Mouse (Mus musculus) midbrain, embryonic 12.5 days (tissue): Measurements from ENCODE around the gene Mon2. TPM values are rescaled to one million over a fixed set of nuclear protein-coding genes. Genes with fewer than 3 reads are reported as not detected.
"Not testable (repeated sequence)": the region's sequence is repeated elsewhere in the genome, so short reads cannot be mapped to it uniquely, and the experiment has no call there.

ENCODE experiments used
- ATAC-seq: fragments of 200-750 bp; cut with Nextera tagmentation; 2 replicates; pipeline ENCODE4 v1.8.0; 2017; ENCODE audit warnings: low read depth, moderate TSS enrichment, moderate library complexity; ENCODE audit not compliant: low FRiP score
- H3K27ac ChIP-seq: fragments of 300-500 bp; sonication (generic); replicated peaks from 2 replicates; pipeline ENCODE4 v1.5.1; 2016; ENCODE audit warnings: mild to moderate bottlenecking
- H3K27me3 ChIP-seq: fragments of 300-500 bp; sonication (generic); 2 replicates; pipeline ENCODE4 v1.6.1; 2016; ENCODE audit warnings: mild to moderate bottlenecking
- H3K36me3 ChIP-seq: fragments of 300-500 bp; sonication (generic); 2 replicates; pipeline ENCODE4 v1.6.1; 2016
- H3K4me1 ChIP-seq: fragments of 300-500 bp; sonication (generic); 2 replicates; pipeline ENCODE4 v1.6.1; 2016
- H3K4me2 ChIP-seq: fragments of 300-500 bp; sonication (generic); replicated peaks from 2 replicates; pipeline ENCODE4 v1.6.1; 2016; ENCODE audit warnings: mild to moderate bottlenecking, moderate library complexity
- H3K4me3 ChIP-seq: fragments of 300-500 bp; sonication (generic); 2 replicates; pipeline ENCODE4 v1.5.1; 2016; ENCODE audit warnings: mild to moderate bottlenecking
- H3K9ac ChIP-seq: fragments of 300-500 bp; sonication (generic); replicated peaks from 2 replicates; pipeline ENCODE4 v1.6.1; 2016; ENCODE audit warnings: mild to moderate bottlenecking, moderate library complexity
- H3K9me3 ChIP-seq: fragments of 300-500 bp; sonication (generic); 2 replicates; pipeline ENCODE4 v1.6.1; 2016; ENCODE audit warnings: mild to moderate bottlenecking
- WGBS: fragments of 180-500 bp; shearing (Covaris S2); methylation state at CpG from one replicate; pipeline ENCODE4 v1.1.7; 2016; 5-methylcytosine and 5-hydroxymethylcytosine counted together
- polyA plus RNA-seq: library from polyadenylated mRNA; unstranded; fragments of >200 nt; fragmentation: Nextera tagmentation; extraction: Ambion mirVana; gene quantifications from 2 replicates; pipeline ENCODE4 v1.2.1, GENCODE M21; 2016

Gene Mon2
- polyA plus RNA-seq, 1 experiment from 2014 or later, result 42.1 TPM

DNA sequence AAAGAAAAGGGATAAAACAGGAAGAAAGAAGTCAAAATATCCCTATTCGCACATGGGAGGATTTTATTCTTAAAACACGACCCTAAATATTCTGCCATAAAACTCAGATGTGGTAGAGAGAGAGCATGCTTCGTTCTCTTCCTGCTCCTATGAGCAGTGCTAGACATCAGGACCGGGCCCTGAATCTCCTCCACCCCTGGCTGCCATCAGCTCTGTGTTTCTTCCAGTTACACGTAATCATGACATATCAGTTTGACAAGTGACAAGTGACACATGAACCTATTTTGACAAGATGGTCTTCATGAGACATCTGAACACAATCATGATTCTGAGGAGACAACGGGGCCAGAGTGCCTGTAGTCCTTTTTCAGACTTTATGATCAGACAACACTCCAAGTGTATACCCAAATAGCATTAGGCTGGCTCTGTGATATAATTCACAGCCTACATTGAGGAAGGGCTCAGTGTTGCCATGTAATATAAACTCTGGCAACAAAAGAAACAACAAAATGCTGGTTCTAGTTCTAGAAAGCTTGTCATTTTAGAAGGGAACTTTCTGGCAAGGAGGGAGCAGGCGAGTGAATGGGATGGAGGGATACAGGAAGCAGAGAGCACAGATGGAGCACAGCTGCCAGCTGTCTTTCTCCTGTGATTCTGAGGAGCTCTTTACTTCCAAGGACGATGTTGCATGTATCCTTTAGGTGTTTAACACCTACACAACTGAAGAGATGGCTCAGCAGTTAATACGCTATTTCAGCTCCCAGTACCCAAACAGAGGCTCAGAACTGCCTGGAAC lies 20.9 kb downstream of the Mon2 start:
- Histone ChIP-seq H3K4me3 (no peak overlapping the region), H3K27ac (no peak overlapping the region), H3K9me3 (no peaks in the 10 kb centered on the region), H3K4me2 (no peak overlapping the region), H3K4me1 (no peaks in the 10 kb centered on the region), H3K36me3 (peaks cover 6% of the 10 kb centered on the region), H3K27me3 (no peaks in the 10 kb centered on the region), H3K9ac (no peak overlapping the region)
- no peak for ATAC-seq
- WGBS, result 90% methylated on average over 9 of the region's 9 CpGs

- WGBS, result 87% methylated on average over 4 of the region's 4 CpGs
- no peak for ATAC-seq
- H3K9ac ChIP-seq, result no peak overlapping the region
Observed at GRCm38 (mm10) chr10:123053557-123053956, 22.7 kb downstream of the Mon2 start.

DNA sequence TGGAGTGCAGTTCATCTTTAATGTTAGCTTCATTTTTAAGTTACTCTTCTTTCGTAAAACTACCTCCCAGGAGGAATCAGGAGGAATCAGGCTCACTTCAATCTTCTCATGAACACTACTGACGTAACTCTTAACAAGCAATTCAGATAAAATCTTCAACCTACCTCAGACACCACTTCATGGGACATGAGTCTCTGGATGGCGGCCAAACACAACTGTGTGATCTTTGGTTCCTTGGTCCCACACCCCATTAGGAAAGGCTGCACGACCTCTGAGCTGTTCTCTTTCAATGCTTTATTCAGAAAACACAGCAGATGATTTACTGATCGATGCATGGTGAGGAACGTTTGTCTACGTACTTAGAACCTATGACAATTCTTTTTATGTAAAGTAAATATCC lies 24.3 kb downstream of the Mon2 start:
- no peak for ATAC-seq
- Histone ChIP-seq H3K27me3 (no peaks in the 10 kb centered on the region), H3K27ac (no peak overlapping the region), H3K9me3 (no peaks in the 10 kb centered on the region), H3K4me2 (no peak overlapping the region), H3K4me3 (no peak overlapping the region), H3K4me1 (no peaks in the 10 kb centered on the region), H3K36me3 (peaks cover 18% of the 10 kb centered on the region), H3K9ac (no peak overlapping the region)
- WGBS, result 90% methylated on average over 7 of the region's 7 CpGs

More at GRCm38 (mm10) chr10:123053557-123053956, 22.7 kb downstream of the Mon2 start:
- Histone ChIP-seq H3K36me3 (peaks cover 13% of the 10 kb centered on the region), H3K4me2 (no peak overlapping the region), H3K27ac (no peak overlapping the region), H3K9me3 (no peaks in the 10 kb centered on the region), H3K27me3 (no peaks in the 10 kb centered on the region), H3K4me1 (no peaks in the 10 kb centered on the region), H3K4me3 (no peak overlapping the region)

GRCm38 (mm10) chr10:123048730-123049129 lies 27.6 kb downstream of the Mon2 start:
- H3K4me2 ChIP-seq, result no peak overlapping the region
- no peak for ATAC-seq
- no peaks in the 10 kb centered on the region for H3K27me3 ChIP-seq
- peaks cover 29% of the 10 kb centered on the region for H3K36me3 ChIP-seq
- no peak overlapping the region for H3K4me3 ChIP-seq
- WGBS, result 94% methylated on average over 1 of the region's 1 CpGs
- no peak overlapping the region for H3K9ac ChIP-seq
- no peaks in the 10 kb centered on the region for H3K9me3 ChIP-seq
- H3K4me1 ChIP-seq, result no peaks in the 10 kb centered on the region
- no peak overlapping the region for H3K27ac ChIP-seq

GRCm38 (mm10) chr10:123039936-123040335 lies 36.4 kb downstream of the Mon2 start:
- no peak overlapping the region for H3K27ac ChIP-seq
- no peaks in the 10 kb centered on the region for H3K4me1 ChIP-seq
- H3K27me3 ChIP-seq, result no peaks in the 10 kb centered on the region
- WGBS, result 65% methylated on average over 2 of the region's 2 CpGs
- no peaks in the 10 kb centered on the region for H3K9me3 ChIP-seq
- H3K4me3 ChIP-seq, result no peak overlapping the region
- no peak overlapping the region for H3K9ac ChIP-seq
- ATAC-seq, result no peak
- peaks cover 52% of the 10 kb centered on the region for H3K36me3 ChIP-seq
- no peak overlapping the region for H3K4me2 ChIP-seq

DNA sequence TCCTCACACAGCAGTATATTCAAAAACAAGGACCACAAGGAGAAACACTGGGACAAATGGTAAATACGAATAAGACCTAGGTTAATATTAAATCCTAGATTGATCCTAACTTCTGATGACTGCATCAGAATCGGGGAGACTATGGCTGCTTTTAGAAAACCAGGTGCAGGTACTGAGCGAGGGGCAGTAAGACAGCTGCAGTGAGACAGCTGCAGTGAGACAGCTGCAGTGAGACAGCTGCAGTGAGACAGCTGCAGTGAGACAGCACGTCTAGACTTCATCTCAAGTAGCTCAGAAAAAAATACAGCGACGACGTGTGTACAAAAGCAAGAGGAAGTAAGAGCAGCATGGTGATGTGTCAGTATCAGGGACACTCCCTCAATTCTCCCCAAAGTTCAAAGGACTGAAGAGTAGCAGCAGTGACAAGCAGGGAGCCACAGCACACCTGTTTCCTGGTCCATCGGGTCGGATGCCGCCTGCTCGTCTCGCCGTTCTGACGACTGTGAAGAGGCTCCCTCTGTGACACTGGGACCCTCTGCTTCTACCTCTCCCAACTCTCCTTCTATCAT lies 44.1 kb downstream of the Mon2 start:
- H3K27me3 ChIP-seq, result no peaks in the 10 kb centered on the region
- no peak for ATAC-seq
- no peak overlapping the region for H3K4me3 ChIP-seq
- no peaks in the 10 kb centered on the region for H3K9me3 ChIP-seq
- H3K36me3 ChIP-seq, result peaks cover 74% of the 10 kb centered on the region
- WGBS, result 91% methylated on average over 14 of the region's 14 CpGs
- no peak overlapping the region for H3K9ac ChIP-seq
- no peak overlapping the region for H3K27ac ChIP-seq
- no peaks in the 10 kb centered on the region for H3K4me1 ChIP-seq
- no peak overlapping the region for H3K4me2 ChIP-seq

- peaks cover 76% of the 10 kb centered on the region for H3K36me3 ChIP-seq
- H3K4me2 ChIP-seq, result no peak overlapping the region
- no peak overlapping the region for H3K27ac ChIP-seq
- H3K9me3 ChIP-seq, result no peaks in the 10 kb centered on the region
- H3K27me3 ChIP-seq, result no peaks in the 10 kb centered on the region
- ATAC-seq, result no peak
- no peak overlapping the region for H3K9ac ChIP-seq
- no peak overlapping the region for H3K4me3 ChIP-seq
- no peaks in the 10 kb centered on the region for H3K4me1 ChIP-seq
- 94% methylated on average over 8 of the region's 8 CpGs for WGBS
Observed at GRCm38 (mm10) chr10:123031449-123031848, 44.9 kb downstream of the Mon2 start.

DNA sequence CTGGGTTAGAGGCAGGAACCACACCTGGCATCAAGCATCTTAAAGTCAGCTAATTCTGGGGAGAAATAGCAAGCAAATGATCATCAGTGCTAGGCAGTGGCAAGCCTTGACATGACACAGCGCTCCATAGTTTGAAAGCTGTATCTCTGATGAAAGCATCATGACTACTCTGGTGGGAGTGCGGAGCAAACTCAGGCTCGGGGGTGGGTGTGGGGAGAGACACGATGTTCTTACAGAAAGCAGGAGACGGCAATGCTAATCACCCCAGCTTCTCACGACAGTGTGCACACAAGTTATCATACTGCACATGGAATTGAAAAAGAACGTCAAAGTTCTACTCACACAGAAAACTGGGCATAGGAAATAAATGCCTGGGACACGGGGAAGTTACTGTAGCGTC lies 45.7 kb downstream of the Mon2 start:
- no peak overlapping the region for H3K4me2 ChIP-seq
- no peaks in the 10 kb centered on the region for H3K27me3 ChIP-seq
- H3K27ac ChIP-seq, result no peak overlapping the region
- no peaks in the 10 kb centered on the region for H3K4me1 ChIP-seq
- H3K36me3 ChIP-seq, result peaks cover 79% of the 10 kb centered on the region
- H3K9me3 ChIP-seq, result no peaks in the 10 kb centered on the region
- H3K4me3 ChIP-seq, result no peak overlapping the region
- no peak for ATAC-seq
- 93% methylated on average over 9 of the region's 9 CpGs for WGBS
- no peak overlapping the region for H3K9ac ChIP-seq

DNA sequence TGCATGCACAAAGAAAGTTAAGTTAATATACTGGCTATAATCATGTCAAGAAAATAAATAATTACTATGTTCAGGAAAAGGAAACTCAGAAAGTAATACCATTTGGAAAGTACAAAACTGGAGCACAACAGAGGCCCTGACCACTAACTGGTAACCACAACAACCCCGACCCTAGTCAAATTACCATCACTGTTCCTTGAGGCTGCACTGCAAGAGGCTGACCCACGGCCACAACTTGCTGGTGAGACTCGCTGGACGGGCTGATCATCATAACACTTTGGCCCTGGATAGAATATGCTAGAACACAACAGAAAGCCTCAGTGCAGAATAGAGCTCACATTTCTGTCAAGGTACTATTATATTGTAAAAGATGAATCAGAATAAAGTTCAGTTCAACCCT lies 47.4 kb downstream of the Mon2 start:
- H3K9ac ChIP-seq, result no peak overlapping the region
- no peak overlapping the region for H3K4me3 ChIP-seq
- no peak overlapping the region for H3K4me2 ChIP-seq
- no peak overlapping the region for H3K27ac ChIP-seq
- peaks cover 72% of the 10 kb centered on the region for H3K36me3 ChIP-seq
- no peaks in the 10 kb centered on the region for H3K27me3 ChIP-seq
- no peak for ATAC-seq
- 88% methylated on average over 4 of the region's 4 CpGs for WGBS
- no peaks in the 10 kb centered on the region for H3K9me3 ChIP-seq
- no peaks in the 10 kb centered on the region for H3K4me1 ChIP-seq

GRCm38 (mm10) chr10:123026736-123027135 lies 49.6 kb downstream of the Mon2 start:
- H3K9me3 ChIP-seq, H3K4me3 ChIP-seq, H3K4me1 ChIP-seq, H3K27me3 ChIP-seq, H3K9ac ChIP-seq, H3K27ac ChIP-seq, ATAC-seq, H3K4me2 ChIP-seq: not testable (repeated sequence)
- peaks cover 80% of the 10 kb centered on the region for H3K36me3 ChIP-seq
- WGBS, result 98% methylated on average over 4 of the region's 4 CpGs

DNA sequence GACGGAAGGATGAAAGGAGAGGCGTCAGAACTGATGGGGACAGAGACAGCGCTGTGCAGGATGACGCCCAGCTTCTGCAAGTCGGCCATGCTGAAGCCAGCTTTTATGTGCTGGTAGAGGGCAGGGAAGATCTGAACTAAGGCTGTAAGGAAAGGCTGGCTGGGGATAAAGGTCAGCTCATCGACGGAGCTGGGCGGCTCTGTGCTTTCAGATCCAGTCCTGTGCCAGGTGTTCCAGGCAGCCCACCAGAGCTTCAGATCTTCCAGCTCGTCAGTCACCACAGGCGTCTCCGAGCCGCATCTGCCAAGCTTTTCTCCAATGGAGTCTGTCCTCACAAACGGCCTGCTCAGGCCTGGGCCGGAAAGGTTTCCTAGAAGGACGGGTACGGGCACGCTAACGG lies 62.9 kb downstream of the Mon2 start:
- Histone ChIP-seq H3K9ac (no peak overlapping the region; the same call in 1 of the 2 replicates), H3K27me3 (no peaks in the 10 kb centered on the region), H3K36me3 (peaks cover 60% of the 10 kb centered on the region), H3K9me3 (no peaks in the 10 kb centered on the region), H3K4me1 (0 out of 2 replicates have a peak, but pooled peaks cover 2% of the 10 kb centered on the region), H3K4me2 (no peak overlapping the region), H3K27ac (no peak overlapping the region), H3K4me3 (no peak overlapping the region)
- 38% methylated on average over 18 of the region's 18 CpGs for WGBS
- peak; percentile 23; the same call in 1 of the 2 replicates for ATAC-seq

GRCm38 (mm10) chr10:123011421-123011820 lies 64.9 kb downstream of the Mon2 start:
- peaks cover 73% of the 10 kb centered on the region for H3K36me3 ChIP-seq
- no peak overlapping the region for H3K4me3 ChIP-seq
- H3K4me1 ChIP-seq, result 0 out of 2 replicates have a peak, but pooled peaks cover 2% of the 10 kb centered on the region
- H3K9me3 ChIP-seq, result no peaks in the 10 kb centered on the region
- no peaks in the 10 kb centered on the region for H3K27me3 ChIP-seq
- no peak overlapping the region for H3K4me2 ChIP-seq
- H3K27ac ChIP-seq, result no peak overlapping the region
- WGBS, result 100% methylated on average over 1 of the region's 1 CpGs
- no peak for ATAC-seq
- no peak overlapping the region for H3K9ac ChIP-seq
